Mouse (Mus musculus): ENCODE data around the gene Gm13272. TPM values are rescaled to one million over a fixed set of nuclear protein-coding genes. Genes with fewer than 3 reads are reported as not detected.
"Not testable (repeated sequence)": the region's sequence is repeated elsewhere in the genome, so short reads cannot be mapped to it uniquely, and the experiment has no call there.

The Gm13272 gene
- polyA plus RNA-seq, 1 experiment from 2014 or later: not detected

DNA sequence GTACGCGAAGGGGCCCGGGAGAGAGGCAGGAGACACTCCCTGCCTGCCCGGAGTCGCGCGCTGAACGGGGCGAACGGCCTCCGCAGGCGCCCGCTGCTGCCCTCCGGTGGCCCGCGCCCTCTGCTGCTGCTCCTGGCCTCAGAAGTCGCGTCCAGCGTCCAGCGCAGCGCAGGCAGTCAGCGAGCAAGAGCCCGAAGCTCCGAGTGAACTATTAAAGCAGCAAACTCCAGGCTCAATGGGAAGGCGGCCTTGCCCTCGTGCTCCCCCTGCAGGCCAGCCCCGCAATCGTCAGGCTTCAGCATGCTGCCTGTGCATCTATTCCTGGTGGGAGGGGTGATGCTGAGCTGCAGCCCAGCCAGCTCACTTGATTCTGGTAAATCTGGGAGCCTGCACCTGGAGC lies 17.4 kb downstream of the Gm13272 start, which contains the start of gene Gm13279:
TSS of gene Gm13279 (plus strand) at position 301 of the 400 bp plus-strand sequence.
- not testable (repeated sequence) for H3K4me1 ChIP-seq; H3K36me3 ChIP-seq; H3K27ac ChIP-seq (replicated peaks); DNase-seq (ENCODE audit: low spot score); H3K4me3 ChIP-seq; H3K27me3 ChIP-seq (ENCODE audit: low read depth, poor library complexity, severe bottlenecking); H3K9me3 ChIP-seq (replicated peaks)
- WGBS: no CpG with 5 or more reads among the region's 28 CpGs

DNA sequence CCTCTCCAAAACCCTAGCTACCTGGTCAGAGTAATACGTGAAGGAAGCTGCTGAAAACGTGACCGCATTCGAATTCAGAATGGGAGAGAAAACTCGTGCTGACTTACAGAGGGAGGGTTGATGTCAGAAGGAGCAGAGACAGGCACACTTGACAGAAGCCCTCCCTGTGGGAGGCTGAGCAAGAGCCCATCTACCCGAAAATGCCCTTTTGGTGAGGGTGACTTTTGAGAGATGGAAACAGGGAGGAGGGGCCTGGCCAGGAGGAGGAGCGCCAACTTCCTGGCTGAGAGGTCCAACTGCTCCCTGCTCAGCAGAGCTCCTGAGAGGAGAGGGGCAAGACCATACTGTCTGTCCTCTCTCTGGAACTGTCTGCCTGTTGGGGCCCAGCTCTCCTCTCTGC lies 19.7 kb downstream of the Gm13272 start, which contains the start of gene Gm13285:
TSS of gene Gm13285 (plus strand) at position 301 of the 400 bp plus-strand sequence.
- H3K4me1 ChIP-seq; H3K27me3 ChIP-seq (ENCODE audit: low read depth, poor library complexity, severe bottlenecking); DNase-seq (ENCODE audit: low spot score); H3K27ac ChIP-seq (replicated peaks); H3K9me3 ChIP-seq (replicated peaks); H3K36me3 ChIP-seq; H3K4me3 ChIP-seq: not testable (repeated sequence)
- 12% methylated on average over 5 of the region's 7 CpGs for WGBS

DNA sequence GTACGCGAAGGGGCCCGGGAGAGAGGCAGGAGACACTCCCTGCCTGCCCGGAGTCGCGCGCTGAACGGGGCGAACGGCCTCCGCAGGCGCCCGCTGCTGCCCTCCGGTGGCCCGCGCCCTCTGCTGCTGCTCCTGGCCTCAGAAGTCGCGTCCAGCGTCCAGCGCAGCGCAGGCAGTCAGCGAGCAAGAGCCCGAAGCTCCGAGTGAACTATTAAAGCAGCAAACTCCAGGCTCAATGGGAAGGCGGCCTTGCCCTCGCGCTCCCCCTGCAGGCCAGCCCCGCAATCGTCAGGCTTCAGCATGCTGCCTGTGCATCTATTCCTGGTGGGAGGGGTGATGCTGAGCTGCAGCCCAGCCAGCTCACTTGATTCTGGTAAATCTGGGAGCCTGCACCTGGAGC lies 23.3 kb downstream of the Gm13272 start, which contains the start of gene Gm13287:
TSS of gene Gm13287 (plus strand) at position 301 of the 400 bp plus-strand sequence.
- not testable (repeated sequence) for H3K36me3 ChIP-seq; H3K4me1 ChIP-seq; H3K4me3 ChIP-seq; H3K27ac ChIP-seq (replicated peaks); DNase-seq (ENCODE audit: low spot score); H3K9me3 ChIP-seq (replicated peaks)
- WGBS: no CpG with 5 or more reads among the region's 29 CpGs
- H3K27me3 ChIP-seq (ENCODE audit: low read depth, poor library complexity, severe bottlenecking): peaks cover 16% of the 10 kb centered on the region

DNA sequence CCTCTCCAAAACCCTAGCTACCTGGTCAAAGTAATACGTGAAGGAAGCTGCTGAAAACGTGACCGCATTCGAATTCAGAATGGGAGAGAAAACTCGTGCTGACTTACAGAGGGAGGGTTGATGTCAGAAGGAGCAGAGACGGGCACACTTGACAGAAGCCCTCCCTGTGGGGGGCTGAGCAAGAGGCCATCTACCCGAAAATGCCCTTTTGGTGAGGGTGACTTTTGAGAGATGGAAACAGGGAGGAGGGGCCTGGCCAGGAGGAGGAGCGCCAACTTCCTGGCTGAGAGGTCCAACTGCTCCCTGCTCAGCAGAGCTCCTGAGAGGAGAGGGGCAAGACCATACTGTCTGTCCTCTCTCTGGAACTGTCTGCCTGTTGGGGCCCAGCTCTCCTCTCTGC lies 25.6 kb downstream of the Gm13272 start, which contains the start of gene Gm13288:
TSS of gene Gm13288 (plus strand) at position 301 of the 400 bp plus-strand sequence.
- H3K4me1 ChIP-seq; DNase-seq (ENCODE audit: low spot score); H3K9me3 ChIP-seq (replicated peaks); H3K4me3 ChIP-seq; H3K27ac ChIP-seq (replicated peaks); H3K36me3 ChIP-seq: not testable (repeated sequence)
- H3K27me3 ChIP-seq (ENCODE audit: low read depth, poor library complexity, severe bottlenecking): peaks cover 16% of the 10 kb centered on the region
- WGBS: no CpG with 5 or more reads among the region's 8 CpGs

DNA sequence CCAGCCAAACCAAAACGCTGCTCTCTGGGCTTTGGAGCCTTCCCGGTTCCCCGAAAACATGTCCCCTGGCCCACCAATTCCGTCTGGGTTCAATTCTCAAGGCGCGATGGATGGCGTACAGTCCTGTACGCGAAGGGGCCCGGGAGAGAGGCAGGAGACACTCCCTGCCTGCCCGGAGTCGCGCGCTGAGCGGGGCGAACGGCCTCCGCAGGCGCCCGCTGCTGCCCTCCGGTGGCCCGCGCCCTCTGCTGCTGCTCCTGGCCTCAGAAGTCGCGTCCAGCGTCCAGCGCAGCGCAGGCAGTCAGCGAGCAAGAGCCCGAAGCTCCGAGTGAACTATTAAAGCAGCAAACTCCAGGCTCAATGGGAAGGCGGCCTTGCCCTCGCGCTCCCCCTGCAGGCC lies 26.1 kb downstream of the Gm13272 start:
- not testable (repeated sequence) for H3K36me3 ChIP-seq; H3K9me3 ChIP-seq (replicated peaks); H3K4me1 ChIP-seq; H3K27ac ChIP-seq (replicated peaks); H3K4me3 ChIP-seq; DNase-seq (ENCODE audit: low spot score)
- WGBS: 0% methylated on average over 8 of the region's 34 CpGs
- H3K27me3 ChIP-seq (ENCODE audit: low read depth, poor library complexity, severe bottlenecking): peaks cover 16% of the 10 kb centered on the region

DNA sequence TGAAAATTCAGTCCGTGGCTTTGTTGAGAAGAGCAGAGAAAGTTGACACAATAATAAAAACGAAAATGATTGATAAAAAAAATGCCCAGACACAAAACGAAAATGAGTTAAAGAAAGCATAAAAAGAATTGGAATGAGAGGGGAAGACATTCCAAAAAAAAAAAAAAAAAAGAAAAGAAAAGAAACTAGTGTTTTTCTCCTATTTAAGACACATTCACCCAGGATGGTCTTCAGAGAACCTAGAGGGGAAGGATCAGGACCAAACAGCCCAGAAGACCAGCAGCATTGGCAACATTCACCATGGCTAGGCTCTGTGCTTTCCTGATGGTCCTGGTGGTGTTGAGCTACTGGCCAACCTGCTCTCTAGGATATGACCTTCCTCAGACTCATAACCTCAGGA lies 36.3 kb downstream of the Gm13272 start, which contains the start of gene Ifna7:
TSS of gene Ifna7 (plus strand) at position 301 of the 400 bp plus-strand sequence.
- H3K27me3 ChIP-seq (ENCODE audit: low read depth, poor library complexity, severe bottlenecking): no peaks in the 10 kb centered on the region
- H3K36me3 ChIP-seq: no peaks in the 10 kb centered on the region
- 64% methylated on average over 3 of the region's 3 CpGs for WGBS
- H3K27ac ChIP-seq (replicated peaks): no peak within 1 kb of the TSS
- H3K4me3 ChIP-seq: no peak within 1 kb of the TSS
- DNase-seq (ENCODE audit: low spot score): no peak
- H3K4me1 ChIP-seq: no peaks in the 10 kb centered on the region
- H3K9me3 ChIP-seq (replicated peaks): no peaks in the 10 kb centered on the region

DNA sequence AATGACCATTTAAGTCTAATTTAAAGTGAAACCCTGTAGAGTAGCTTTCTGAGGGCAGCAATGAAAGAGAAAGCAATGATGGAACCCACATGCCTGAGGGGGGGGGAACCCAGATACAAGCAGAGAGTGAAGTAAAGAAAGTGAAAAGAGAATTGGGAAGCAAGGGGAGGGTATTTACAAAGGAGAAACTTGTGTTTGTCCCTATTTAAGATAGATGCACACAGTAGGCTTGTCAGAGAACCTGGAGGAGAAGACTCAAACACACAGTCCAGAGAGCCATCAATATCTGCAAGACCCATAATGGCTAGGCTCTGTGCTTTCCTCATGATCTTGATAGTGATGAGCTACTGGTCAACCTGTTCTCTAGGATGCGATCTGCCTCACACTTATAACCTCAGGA lies 40.0 kb downstream of the Gm13272 start, which contains the start of gene Ifna11:
TSS of gene Ifna11 (plus strand) at position 301 of the 400 bp plus-strand sequence.
- no peaks in the 10 kb centered on the region for H3K36me3 ChIP-seq
- H3K27ac ChIP-seq (replicated peaks): no peak within 1 kb of the TSS
- H3K27me3 ChIP-seq (ENCODE audit: low read depth, poor library complexity, severe bottlenecking): no peaks in the 10 kb centered on the region
- H3K4me1 ChIP-seq: no peaks in the 10 kb centered on the region
- H3K4me3 ChIP-seq: no peak within 1 kb of the TSS
- no peak for DNase-seq (ENCODE audit: low spot score)
- 86% methylated on average over 1 of the region's 1 CpGs for WGBS
- H3K9me3 ChIP-seq (replicated peaks): no peaks in the 10 kb centered on the region

DNA sequence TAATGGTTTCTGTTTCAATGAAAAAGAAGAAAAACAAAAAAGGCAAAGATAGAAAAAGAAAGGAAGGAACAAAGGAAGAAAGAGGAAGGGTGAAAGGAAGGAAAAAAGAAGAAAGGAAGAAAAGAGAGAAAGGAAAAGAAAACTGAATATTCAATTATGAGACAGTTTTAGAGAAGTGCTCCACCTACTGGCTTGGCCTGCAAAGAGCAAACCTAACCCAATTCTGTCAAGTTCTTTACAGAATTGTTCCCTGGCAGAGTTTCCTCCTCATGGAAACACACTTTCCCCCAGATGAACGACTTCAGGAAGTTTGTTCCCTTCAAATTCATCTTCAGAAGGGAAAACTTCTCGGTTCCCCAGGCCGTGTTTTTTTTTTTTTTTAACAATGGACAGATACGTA lies 43.3 kb downstream of the Gm13272 start:
- no peak overlapping the region for H3K4me3 ChIP-seq
- H3K4me1 ChIP-seq: no peaks in the 10 kb centered on the region
- no peaks in the 10 kb centered on the region for H3K27me3 ChIP-seq (ENCODE audit: low read depth, poor library complexity, severe bottlenecking)
- H3K36me3 ChIP-seq: no peaks in the 10 kb centered on the region
- no peak for DNase-seq (ENCODE audit: low spot score)
- H3K9me3 ChIP-seq (replicated peaks): no peaks in the 10 kb centered on the region
- WGBS: 29% methylated on average over 4 of the region's 4 CpGs
- no peak overlapping the region for H3K27ac ChIP-seq (replicated peaks)

DNA sequence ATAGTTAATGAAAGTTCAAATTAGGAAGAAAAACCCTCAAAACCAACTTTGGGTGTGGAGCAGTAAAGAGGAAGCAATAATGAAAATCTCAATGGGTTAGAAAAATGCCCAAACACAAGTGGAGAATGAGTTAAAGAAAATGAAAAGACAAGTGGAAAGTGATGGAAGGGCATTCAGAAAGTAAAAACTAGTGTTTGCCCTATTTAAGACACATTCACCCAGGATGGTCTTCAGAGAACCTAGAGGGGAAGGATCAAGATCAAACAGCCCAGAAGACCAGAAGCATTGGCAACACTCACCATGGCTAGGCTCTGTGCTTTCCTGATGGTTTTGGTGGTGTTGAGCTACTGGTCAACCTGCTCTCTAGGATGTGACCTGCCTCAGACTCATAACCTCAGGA lies 47.5 kb downstream of the Gm13272 start, which contains the start of gene Ifna6:
TSS of gene Ifna6 (plus strand) at position 301 of the 400 bp plus-strand sequence.
- H3K4me3 ChIP-seq; H3K27ac ChIP-seq (replicated peaks); H3K27me3 ChIP-seq (ENCODE audit: low read depth, poor library complexity, severe bottlenecking); H3K9me3 ChIP-seq (replicated peaks); H3K4me1 ChIP-seq; DNase-seq (ENCODE audit: low spot score); H3K36me3 ChIP-seq: not testable (repeated sequence)

Other genes with a start within 250 kb of the Gm13272 start
- not detected in 2 replicates for gene Ifna15, start 221.6 kb upstream of the Gm13272 start, polyA plus RNA-seq (2016; fragmentation: Nextera tagmentation; extraction: Ambion mirVana)
- not detected in 2 replicates for gene Ifna14, start 208.1 kb upstream of the Gm13272 start, polyA plus RNA-seq (2016; fragmentation: Nextera tagmentation; extraction: Ambion mirVana)
- gene Ifna9, start 187.5 kb upstream of the Gm13272 start, polyA plus RNA-seq (2016; fragmentation: Nextera tagmentation; extraction: Ambion mirVana): not detected in 2 replicates
- not detected in 2 replicates for gene Ifna12, start 176.5 kb upstream of the Gm13272 start, polyA plus RNA-seq (2016; fragmentation: Nextera tagmentation; extraction: Ambion mirVana)
- not detected in 2 replicates for gene C87499, start 145.4 kb upstream of the Gm13272 start, polyA plus RNA-seq (2016; fragmentation: Nextera tagmentation; extraction: Ambion mirVana)
- not detected in 2 replicates for gene Ifna13, start 135.4 kb upstream of the Gm13272 start, polyA plus RNA-seq (2016; fragmentation: Nextera tagmentation; extraction: Ambion mirVana)
- gene Ifna16, start 102.9 kb upstream of the Gm13272 start, polyA plus RNA-seq (2016; fragmentation: Nextera tagmentation; extraction: Ambion mirVana): not detected in 2 replicates
- not detected in 2 replicates for gene Ifna2, start 95.9 kb upstream of the Gm13272 start, polyA plus RNA-seq (2016; fragmentation: Nextera tagmentation; extraction: Ambion mirVana)
- not detected in 2 replicates for gene Ifnab, start 88.5 kb upstream of the Gm13272 start, polyA plus RNA-seq (2016; fragmentation: Nextera tagmentation; extraction: Ambion mirVana)
- 0.80 and 1.1 TPM in 2 replicates for gene Gm26566, start 58.0 kb upstream of the Gm13272 start, polyA plus RNA-seq (2016; fragmentation: Nextera tagmentation; extraction: Ambion mirVana)
- gene Klhl9, start 57.4 kb upstream of the Gm13272 start, polyA plus RNA-seq (2016; fragmentation: Nextera tagmentation; extraction: Ambion mirVana): 95.6 and 111 TPM in 2 replicates
- gene Gm13271, start 25.0 kb upstream of the Gm13272 start, polyA plus RNA-seq (2016; fragmentation: Nextera tagmentation; extraction: Ambion mirVana): not detected in 2 replicates
- 0.19 and 0.32 TPM in 2 replicates for gene Gm13283, start 19.7 kb upstream of the Gm13272 start, polyA plus RNA-seq (2016; fragmentation: Nextera tagmentation; extraction: Ambion mirVana)
- gene Gm13290, start 6.0 kb upstream of the Gm13272 start, polyA plus RNA-seq (2016; fragmentation: Nextera tagmentation; extraction: Ambion mirVana): 0.29 TPM in 1 of 2 replicates, not detected in the other
- gene Gm13289, start 2.9 kb upstream of the Gm13272 start, polyA plus RNA-seq (2016; fragmentation: Nextera tagmentation; extraction: Ambion mirVana): not detected in 2 replicates
- 0.51 TPM in 1 of 2 replicates, not detected in the other for gene Ifnz, start 2.3 kb downstream of the Gm13272 start, polyA plus RNA-seq (2016; fragmentation: Nextera tagmentation; extraction: Ambion mirVana)
- not detected in 2 replicates for gene Gm13276, start 5.9 kb downstream of the Gm13272 start, polyA plus RNA-seq (2016; fragmentation: Nextera tagmentation; extraction: Ambion mirVana)
- gene Gm13277, start 8.8 kb downstream of the Gm13272 start, polyA plus RNA-seq (2016; fragmentation: Nextera tagmentation; extraction: Ambion mirVana): not detected in 2 replicates
- gene Gm13278, start 11.7 kb downstream of the Gm13272 start, polyA plus RNA-seq (2016; fragmentation: Nextera tagmentation; extraction: Ambion mirVana): not detected in 2 replicates
- gene Gm13275, start 14.6 kb downstream of the Gm13272 start, polyA plus RNA-seq (2016; fragmentation: Nextera tagmentation; extraction: Ambion mirVana): 0.34 TPM in 1 of 2 replicates, not detected in the other
- gene Gm13279, start 17.5 kb downstream of the Gm13272 start, polyA plus RNA-seq (2016; fragmentation: Nextera tagmentation; extraction: Ambion mirVana): not detected in 2 replicates
- gene Gm13285, start 19.8 kb downstream of the Gm13272 start, polyA plus RNA-seq (2016; fragmentation: Nextera tagmentation; extraction: Ambion mirVana): 0.62 TPM in 1 of 2 replicates, not detected in the other
- not detected in 2 replicates for gene Gm13287, start 23.4 kb downstream of the Gm13272 start, polyA plus RNA-seq (2016; fragmentation: Nextera tagmentation; extraction: Ambion mirVana)
- gene Gm13288, start 25.7 kb downstream of the Gm13272 start, polyA plus RNA-seq (2016; fragmentation: Nextera tagmentation; extraction: Ambion mirVana): 0.09 TPM in 1 of 2 replicates, not detected in the other
- not detected in 2 replicates for gene Ifna7, start 36.4 kb downstream of the Gm13272 start, polyA plus RNA-seq (2016; fragmentation: Nextera tagmentation; extraction: Ambion mirVana)
- not detected in 2 replicates for gene Ifna11, start 40.1 kb downstream of the Gm13272 start, polyA plus RNA-seq (2016; fragmentation: Nextera tagmentation; extraction: Ambion mirVana)
- gene Ifna6, start 47.6 kb downstream of the Gm13272 start, polyA plus RNA-seq (2016; fragmentation: Nextera tagmentation; extraction: Ambion mirVana): not detected in 2 replicates
- gene Ifna5, start 55.7 kb downstream of the Gm13272 start, polyA plus RNA-seq (2016; fragmentation: Nextera tagmentation; extraction: Ambion mirVana): not detected in 2 replicates
- gene Ifna4, start 62.0 kb downstream of the Gm13272 start, polyA plus RNA-seq (2016; fragmentation: Nextera tagmentation; extraction: Ambion mirVana): not detected in 2 replicates
- gene Ifna1, start 70.2 kb downstream of the Gm13272 start, polyA plus RNA-seq (2016; fragmentation: Nextera tagmentation; extraction: Ambion mirVana): not detected in 2 replicates
- gene Ifne, start 100.4 kb downstream of the Gm13272 start, polyA plus RNA-seq (2016; fragmentation: Nextera tagmentation; extraction: Ambion mirVana): not detected in 2 replicates

All from midbrain, embryonic 10.5 days (tissue).